Mouse (Mus musculus) liver, embryonic 15.5 days (tissue): Measurements from ENCODE around the gene Letm1. TPM values are rescaled to one million over a fixed set of nuclear protein-coding genes. Genes with fewer than 3 reads are reported as not detected.
A peak's percentile ranks its signal among the peaks of the same experiment; 100 is the strongest.

Source experiments
- ATAC-seq: fragments of 200-750 bp; cut with Nextera tagmentation; 2 replicates; pipeline ENCODE4 v1.8.0; 2017; ENCODE audit warnings: moderate number of reproducible peaks, mild to moderate bottlenecking, moderate library complexity; ENCODE audit not compliant: insufficient read depth
- H3K27ac ChIP-seq: fragments of 300-500 bp; sonication (generic); replicated peaks from 2 replicates; pipeline ENCODE4 v1.5.1; 2015; ENCODE audit warnings: mild to moderate bottlenecking, inconsistent platforms
- H3K27me3 ChIP-seq: fragments of 300-500 bp; sonication (generic); 2 replicates; pipeline ENCODE4 v1.6.1; 2015; ENCODE audit warnings: mild to moderate bottlenecking, inconsistent platforms
- H3K36me3 ChIP-seq: fragments of 300-500 bp; sonication (generic); replicated peaks from 2 replicates; pipeline ENCODE4 v1.6.1; 2015; ENCODE audit warnings: moderate library complexity, mild to moderate bottlenecking, inconsistent platforms
- H3K4me1 ChIP-seq: fragments of 300-500 bp; sonication (generic); replicated peaks from 2 replicates; pipeline ENCODE4 v1.6.1; 2015; ENCODE audit warnings: inconsistent platforms
- H3K4me2 ChIP-seq: fragments of 300-500 bp; sonication (generic); 2 replicates; pipeline ENCODE4 v1.6.1; 2015; ENCODE audit warnings: moderate library complexity, mild to moderate bottlenecking, inconsistent platforms
- H3K4me3 ChIP-seq: fragments of 300-500 bp; sonication (generic); replicated peaks from 2 replicates; pipeline ENCODE4 v1.5.1; 2015; ENCODE audit warnings: mild to moderate bottlenecking, inconsistent platforms
- H3K9ac ChIP-seq: fragments of 300-500 bp; sonication (generic); 2 replicates; pipeline ENCODE4 v1.6.1; 2015; ENCODE audit warnings: moderate library complexity, mild to moderate bottlenecking, inconsistent platforms
- H3K9me3 ChIP-seq: fragments of 300-500 bp; sonication (generic); replicated peaks from 2 replicates; pipeline ENCODE4 v1.6.1; 2016; ENCODE audit warnings: inconsistent platforms
- WGBS: fragments of 180-500 bp; shearing (Covaris S2); methylation state at CpG from one replicate; pipeline ENCODE4 v1.1.7; 2015; ENCODE audit warnings: mixed read lengths; ENCODE audit not compliant: insufficient replicate concordance; 5-methylcytosine and 5-hydroxymethylcytosine counted together
- polyA plus RNA-seq: library from polyadenylated mRNA; unstranded; fragments of >200 nt; fragmentation: Nextera tagmentation; extraction: Ambion mirVana; gene quantifications from 2 replicates; pipeline ENCODE4 v1.2.1, GENCODE M21; 2015

Letm1 gene
- polyA plus RNA-seq, 1 experiment from 2014 or later: 18.9 TPM

GRCm38 (mm10) chr5:33818104-33818503 is 35.5 kb upstream of the Letm1 start:
- H3K36me3 ChIP-seq: 0 out of 2 replicates have a peak, but pooled peaks cover 2% of the 10 kb centered on the region
- no peak overlapping the region for H3K4me2 ChIP-seq
- H3K27me3 ChIP-seq: no peaks in the 10 kb centered on the region
- no peak overlapping the region for H3K27ac ChIP-seq
- H3K4me3 ChIP-seq: no peak overlapping the region
- peaks cover 49% of the 10 kb centered on the region for H3K4me1 ChIP-seq
- ATAC-seq: no peak
- no peak overlapping the region for H3K9ac ChIP-seq
- no peaks in the 10 kb centered on the region for H3K9me3 ChIP-seq
- 59% methylated on average over 5 of the region's 5 CpGs for WGBS

- Histone ChIP-seq H3K36me3 (no peaks in the 10 kb centered on the region), H3K4me1 (peaks cover 32% of the 10 kb centered on the region), H3K27ac (no peak overlapping the region), H3K27me3 (no peaks in the 10 kb centered on the region), H3K9ac (no peak overlapping the region), H3K4me3 (no peak overlapping the region), H3K4me2 (no peak overlapping the region), H3K9me3 (no peaks in the 10 kb centered on the region)
- WGBS: 46% methylated on average over 6 of the region's 6 CpGs
- ATAC-seq: no peak
Observed at GRCm38 (mm10) chr5:33816008-33816725, 33.5 kb upstream of the Letm1 start.

DNA sequence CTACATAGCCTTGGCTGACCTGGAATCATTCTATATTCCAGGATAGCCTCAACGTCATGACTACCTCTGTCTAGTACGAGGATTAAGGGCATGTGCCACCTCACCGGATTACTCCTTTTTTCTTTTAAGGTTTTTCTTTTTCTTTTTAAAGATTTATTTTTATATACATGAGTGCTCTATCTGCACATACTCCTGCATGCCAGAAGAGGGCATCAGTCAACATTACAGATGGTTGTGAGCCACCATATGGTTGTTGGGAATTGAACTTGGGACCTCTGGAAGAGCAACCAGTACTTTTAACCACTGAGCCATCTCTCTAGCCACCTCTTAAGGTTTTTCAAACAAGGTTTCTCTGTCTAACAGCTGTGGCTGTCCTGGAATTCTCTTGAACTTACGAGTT is 28.9 kb upstream of the Letm1 start:
- ATAC-seq: no peak
- no peaks in the 10 kb centered on the region for H3K27me3 ChIP-seq
- H3K4me1 ChIP-seq: peaks cover 7% of the 10 kb centered on the region
- H3K27ac ChIP-seq: no peak overlapping the region
- H3K4me3 ChIP-seq: no peak overlapping the region
- H3K4me2 ChIP-seq: no peak overlapping the region
- 64% methylated on average over 4 of the region's 4 CpGs for WGBS
- no peaks in the 10 kb centered on the region for H3K9me3 ChIP-seq
- no peaks in the 10 kb centered on the region for H3K36me3 ChIP-seq
- H3K9ac ChIP-seq: no peak overlapping the region

DNA sequence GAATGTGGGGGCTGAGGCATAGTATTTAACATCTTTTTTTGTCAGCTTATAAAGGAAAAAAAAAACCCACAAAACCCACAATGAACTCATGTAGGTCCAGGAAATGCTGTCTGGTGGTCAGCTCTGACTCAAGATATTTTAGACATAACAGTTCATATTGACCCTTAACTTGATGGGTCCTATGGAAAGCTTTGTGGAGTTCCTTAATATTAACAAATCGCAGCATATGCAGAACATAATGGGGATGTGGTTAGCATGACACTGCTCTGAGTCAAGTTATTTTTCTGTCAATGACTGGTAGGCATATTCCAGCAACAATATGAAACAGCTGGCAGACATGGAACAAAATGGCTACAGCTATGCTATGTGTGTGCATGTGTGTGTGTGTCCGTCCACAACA is 20.7 kb upstream of the Letm1 start:
- Histone ChIP-seq H3K4me2 (no peak overlapping the region), H3K4me1 (no peaks in the 10 kb centered on the region), H3K27ac (no peak overlapping the region), H3K4me3 (no peak overlapping the region), H3K9me3 (no peaks in the 10 kb centered on the region), H3K36me3 (no peaks in the 10 kb centered on the region), H3K9ac (no peak overlapping the region), H3K27me3 (no peaks in the 10 kb centered on the region)
- 52% methylated on average over 2 of the region's 2 CpGs for WGBS
- ATAC-seq: no peak

DNA sequence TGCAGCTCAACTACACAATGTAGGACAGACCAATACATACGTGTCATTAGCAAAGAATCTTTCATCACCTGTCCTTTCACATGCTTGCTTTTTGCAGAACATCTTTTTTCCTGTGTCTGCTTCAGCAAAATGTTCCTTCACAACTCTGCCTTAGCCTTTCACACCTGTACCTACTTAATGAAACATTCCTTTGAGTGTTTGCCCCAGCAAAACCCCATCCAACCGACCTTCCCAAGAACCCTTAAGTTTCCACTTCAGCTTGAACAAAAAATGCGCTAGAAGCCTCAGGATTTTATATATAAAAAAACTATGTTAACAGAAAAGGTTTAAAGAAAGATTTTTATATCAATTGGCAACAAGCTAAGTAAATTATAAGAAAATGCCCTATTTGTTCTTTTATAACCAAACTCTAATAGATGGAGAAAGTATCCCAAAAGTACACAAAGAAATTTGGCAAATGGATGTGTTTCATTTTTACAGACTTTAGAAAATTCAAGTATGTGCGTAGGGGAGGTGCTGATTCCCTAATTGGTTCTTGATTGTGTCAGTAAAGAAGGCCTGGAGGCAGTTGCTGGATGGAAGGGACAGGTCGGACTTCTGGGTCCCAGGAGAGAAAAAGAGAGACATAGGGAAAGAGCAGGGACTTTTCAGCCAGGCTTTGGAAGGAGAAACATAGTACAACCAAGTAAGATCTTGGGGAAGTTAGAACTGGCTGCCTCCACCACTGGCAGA is 9.5 kb upstream of the Letm1 start:
- 58% methylated on average over 5 of the region's 5 CpGs for WGBS
- no peak overlapping the region for H3K27ac ChIP-seq
- no peaks in the 10 kb centered on the region for H3K9me3 ChIP-seq
- no peaks in the 10 kb centered on the region; the same call in 1 of the 2 replicates for H3K27me3 ChIP-seq
- no peaks in the 10 kb centered on the region for H3K36me3 ChIP-seq
- no peak overlapping the region for H3K9ac ChIP-seq
- H3K4me3 ChIP-seq: no peak overlapping the region
- H3K4me2 ChIP-seq: no peak overlapping the region
- ATAC-seq: no peak
- H3K4me1 ChIP-seq: no peaks in the 10 kb centered on the region

DNA sequence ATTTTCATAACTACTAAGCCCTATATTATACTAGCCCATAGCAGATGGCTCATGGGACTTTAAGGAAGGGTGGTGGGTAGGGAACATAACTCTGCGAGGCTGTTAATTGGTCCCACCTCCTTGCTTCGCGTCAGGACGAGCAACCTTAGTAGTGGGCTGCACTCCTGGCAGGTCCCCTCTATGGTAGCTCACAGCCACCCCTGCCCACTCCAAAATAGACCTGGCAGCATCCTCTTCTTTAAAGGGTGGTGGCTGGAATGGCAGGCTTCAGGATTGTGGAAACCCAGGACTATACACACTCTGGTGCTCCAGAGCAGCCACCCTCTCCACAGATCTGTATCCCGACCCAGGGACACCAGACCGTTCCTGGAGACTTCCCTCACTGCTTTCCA is 378 bp upstream of the Letm1 start:
- H3K4me2 ChIP-seq: peak overlapping the region; percentile 91
- H3K36me3 ChIP-seq: no peaks in the 10 kb centered on the region
- peak; percentile 1; the same call in 1 of the 2 replicates for ATAC-seq
- peak overlapping the region; percentile 93 for H3K4me3 ChIP-seq
- no peaks in the 10 kb centered on the region for H3K9me3 ChIP-seq
- WGBS: 9% methylated on average over 6 of the region's 6 CpGs
- no peak overlapping the region for H3K27ac ChIP-seq
- H3K9ac ChIP-seq: peak overlapping the region; percentile 82
- no peaks in the 10 kb centered on the region for H3K27me3 ChIP-seq
- H3K4me1 ChIP-seq: peaks cover 35% of the 10 kb centered on the region

DNA sequence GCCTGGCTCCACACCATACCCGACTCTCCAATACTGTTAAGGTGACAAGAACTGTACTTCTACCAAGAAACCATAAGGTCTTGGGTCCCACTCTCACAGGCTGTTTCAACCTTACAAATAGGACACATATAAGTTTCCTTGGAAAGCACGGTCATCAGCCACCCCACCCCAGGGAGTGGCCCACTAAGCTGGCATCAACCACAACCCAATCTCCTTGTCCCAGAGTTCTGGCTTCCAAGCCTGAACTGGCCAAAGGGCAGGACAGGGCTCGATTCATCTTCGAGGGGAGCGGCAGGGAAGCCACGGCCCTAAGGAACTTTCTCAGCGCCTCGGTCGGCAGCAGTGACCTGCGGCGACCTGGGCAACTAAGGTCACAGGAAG is 663 bp downstream of the Letm1 start:
- Histone ChIP-seq H3K4me2 (peak overlapping the region; percentile 91), H3K36me3 (peaks cover 1% of the 10 kb centered on the region; the same call in 1 of the 2 replicates), H3K4me3 (peak overlapping the region; percentile 93), H3K27me3 (no peaks in the 10 kb centered on the region), H3K4me1 (peaks cover 35% of the 10 kb centered on the region), H3K9ac (peak overlapping the region; percentile 82), H3K9me3 (no peaks in the 10 kb centered on the region), H3K27ac (peak overlapping the region; percentile 76)
- ATAC-seq: peak; percentile 32; the same call in 1 of the 2 replicates
- WGBS: 2% methylated on average over 11 of the region's 11 CpGs

DNA sequence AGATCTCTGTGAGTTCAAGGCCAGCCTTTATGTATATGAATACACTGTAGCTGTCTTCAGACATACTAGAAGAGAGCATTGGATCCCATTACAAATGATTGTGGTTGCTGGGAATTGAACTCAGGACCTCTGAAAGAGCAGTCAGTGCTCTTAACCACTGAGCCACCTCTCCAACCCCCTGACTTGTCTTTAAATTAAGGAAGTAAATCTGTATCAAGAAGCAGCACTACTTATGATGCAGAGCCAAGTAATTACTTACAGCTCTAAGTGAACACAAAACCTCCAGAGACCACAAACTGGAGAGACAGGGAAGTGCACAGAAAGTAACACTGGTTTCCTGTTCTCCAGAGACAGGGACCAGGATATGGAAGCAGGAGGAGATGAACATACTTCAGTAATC is 5.4 kb downstream of the Letm1 start:
- Histone ChIP-seq H3K4me3 (no peak overlapping the region), H3K4me1 (peaks cover 22% of the 10 kb centered on the region), H3K9ac (no peak overlapping the region), H3K27ac (no peak overlapping the region), H3K4me2 (no peak overlapping the region), H3K9me3 (no peaks in the 10 kb centered on the region), H3K27me3 (no peaks in the 10 kb centered on the region), H3K36me3 (peaks cover 11% of the 10 kb centered on the region; the same call in 1 of the 2 replicates)
- no peak for ATAC-seq

- Histone ChIP-seq H3K27me3 (no peaks in the 10 kb centered on the region), H3K4me2 (no peak overlapping the region), H3K4me3 (no peak overlapping the region), H3K9me3 (no peaks in the 10 kb centered on the region), H3K36me3 (peaks cover 47% of the 10 kb centered on the region), H3K4me1 (no peaks in the 10 kb centered on the region; the same call in 1 of the 2 replicates), H3K9ac (no peak overlapping the region), H3K27ac (no peak overlapping the region)
- 87% methylated on average over 8 of the region's 8 CpGs for WGBS
- no peak for ATAC-seq
Observed at GRCm38 (mm10) chr5:33743481-33743880, 39.1 kb downstream of the Letm1 start.

DNA sequence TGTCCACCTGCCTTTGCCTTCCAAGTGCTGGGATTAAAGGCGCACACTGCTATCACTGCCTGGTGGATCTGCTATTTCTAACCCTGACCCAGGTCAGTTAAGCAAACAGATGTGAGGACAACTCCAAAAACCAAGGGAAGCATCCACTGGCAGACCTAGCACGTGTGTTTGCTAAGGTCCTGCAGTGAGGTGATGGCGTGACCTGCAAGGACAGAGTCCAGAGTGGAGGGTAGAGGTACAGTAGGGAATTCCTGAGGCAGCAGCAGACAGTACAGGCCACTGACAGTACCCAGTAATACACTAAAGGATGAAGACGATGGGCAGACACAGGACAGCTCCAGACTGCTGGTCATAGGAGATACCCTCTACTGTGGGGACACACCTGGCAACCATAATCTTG is 42.1 kb downstream of the Letm1 start:
- H3K4me1 ChIP-seq: no peaks in the 10 kb centered on the region; the same call in 1 of the 2 replicates
- H3K36me3 ChIP-seq: peaks cover 21% of the 10 kb centered on the region
- WGBS: 60% methylated on average over 4 of the region's 4 CpGs
- H3K27me3 ChIP-seq: no peaks in the 10 kb centered on the region
- H3K4me2 ChIP-seq: no peak overlapping the region
- H3K4me3 ChIP-seq: no peak overlapping the region
- peak overlapping the region; percentile 48; the same call in 1 of the 2 replicates for H3K27ac ChIP-seq
- no peaks in the 10 kb centered on the region for H3K9me3 ChIP-seq
- ATAC-seq: peak; percentile 83
- no peak overlapping the region for H3K9ac ChIP-seq

DNA sequence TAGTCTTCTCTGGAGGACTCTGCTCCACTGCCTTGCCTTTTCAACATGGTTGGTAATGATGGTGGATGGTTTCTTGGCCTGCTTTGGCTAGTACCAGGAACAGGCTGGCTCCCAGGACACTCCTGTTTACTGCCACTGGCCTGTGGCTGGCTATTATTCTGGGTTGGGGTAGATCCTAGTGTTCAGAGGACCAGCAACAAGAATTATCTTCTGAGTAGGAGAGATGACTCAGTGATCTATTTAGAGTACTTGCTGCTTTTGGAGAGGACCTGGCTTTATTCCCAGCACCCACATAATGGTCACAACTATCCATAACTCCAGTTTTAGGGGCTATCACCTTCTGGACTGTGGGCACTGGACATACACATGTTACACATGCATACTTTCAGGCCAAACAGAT is 44.3 kb downstream of the Letm1 start:
- Histone ChIP-seq H3K4me2 (no peak overlapping the region), H3K27ac (no peak overlapping the region), H3K36me3 (peaks cover 4% of the 10 kb centered on the region), H3K9ac (no peak overlapping the region), H3K9me3 (no peaks in the 10 kb centered on the region), H3K27me3 (no peaks in the 10 kb centered on the region), H3K4me3 (no peak overlapping the region), H3K4me1 (no peaks in the 10 kb centered on the region; the same call in 1 of the 2 replicates)
- no peak for ATAC-seq
